Mouse (Mus musculus) retina, adult 2 months (tissue): ENCODE measurements at regions not wholly inside any gene's neighbourhood (a gene's known extent, or its start where the extent isn't known, plus 50 kb on each side); places are given as distances from the start of the nearest gene placed in this dataset.

Source experiments
- DNase-seq: peaks from one replicate; pipeline ENCODE4 v3.0.0-alpha.2; 2012; ENCODE audit warnings: low read depth, low spot score

GRCm38 (mm10) chr13:115427091-115428033, 325.6 kb upstream of the Itga1 start:
- DNase-seq = no peak

- DNase-seq = no peak
Measured at GRCm38 (mm10) chr13:115425610-115426562, 324.1 kb upstream of the Itga1 start.

- no peak for DNase-seq
Measured at GRCm38 (mm10) chr13:115423761-115424160, 322.0 kb upstream of the Itga1 start.

- DNase-seq = no peak
Measured at GRCm38 (mm10) chr13:115421483-115421882, 319.7 kb upstream of the Itga1 start.

- no peak for DNase-seq
Measured at GRCm38 (mm10) chr13:115417829-115418228, 316.1 kb upstream of the Itga1 start.

GRCm38 (mm10) chr13:115413721-115414531, 312.2 kb upstream of the Itga1 start:
- DNase-seq = no peak

- DNase-seq = no peak
Measured at GRCm38 (mm10) chr13:115405916-115406315, 304.2 kb upstream of the Itga1 start.

GRCm38 (mm10) chr13:115400706-115401215, 299.0 kb upstream of the Itga1 start:
- DNase-seq = no peak

- no peak for DNase-seq
Measured at GRCm38 (mm10) chr13:115379682-115380081, 277.9 kb upstream of the Itga1 start.

- no peak for DNase-seq
Measured at GRCm38 (mm10) chr13:115376180-115376880, 274.6 kb upstream of the Itga1 start.

GRCm38 (mm10) chr13:115361457-115361856, 259.7 kb upstream of the Itga1 start:
- DNase-seq = no peak

- no peak for DNase-seq
Measured at GRCm38 (mm10) chr13:115347022-115347398, 245.2 kb upstream of the Itga1 start.

GRCm38 (mm10) chr13:115346115-115347021, 244.6 kb upstream of the Itga1 start:
- DNase-seq = no peak

GRCm38 (mm10) chr13:115329000-115329960, 227.5 kb upstream of the Itga1 start:
- no peak for DNase-seq

GRCm38 (mm10) chr13:115326294-115326693, 224.5 kb upstream of the Itga1 start:
- no peak for DNase-seq

GRCm38 (mm10) chr13:115316681-115317080, 214.9 kb upstream of the Itga1 start:
- no peak for DNase-seq

GRCm38 (mm10) chr13:115308586-115308985, 206.8 kb upstream of the Itga1 start:
- no peak for DNase-seq

- peak; percentile 23 for DNase-seq
Measured at GRCm38 (mm10) chr13:115287371-115287770, 185.6 kb upstream of the Itga1 start.
